Mouse (Mus musculus) urinary bladder, postnatal 25 days (tissue): ENCODE measurements around the gene Cacna1s.

Experiments
- DNase-seq: peaks from one replicate; pipeline ENCODE4 v3.0.0; 2022; ENCODE audit warnings: low spot score

The Cacna1s gene

DNA sequence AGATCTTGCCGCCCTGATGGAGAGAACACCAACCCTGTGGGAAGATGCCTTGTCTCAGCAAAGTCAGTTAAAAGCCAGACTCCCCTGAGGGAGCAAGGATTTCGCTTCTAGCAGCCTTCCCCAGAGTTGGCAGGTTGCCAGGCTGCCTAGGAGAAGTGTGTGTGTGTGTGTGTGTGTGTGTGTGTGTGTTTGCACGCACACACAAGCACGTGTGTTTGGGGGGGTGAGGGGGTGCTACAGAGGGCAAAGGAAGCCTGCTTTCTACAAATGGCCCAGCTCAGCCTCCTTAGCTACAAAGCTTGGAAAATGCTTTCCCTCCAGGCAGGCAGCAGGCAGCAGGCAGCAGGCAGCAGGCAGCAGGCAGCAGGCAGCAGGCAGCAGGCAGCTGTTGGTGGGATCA is 85.0 kb downstream of the Cacna1s start:
- DNase-seq: peak; percentile 43

DNA sequence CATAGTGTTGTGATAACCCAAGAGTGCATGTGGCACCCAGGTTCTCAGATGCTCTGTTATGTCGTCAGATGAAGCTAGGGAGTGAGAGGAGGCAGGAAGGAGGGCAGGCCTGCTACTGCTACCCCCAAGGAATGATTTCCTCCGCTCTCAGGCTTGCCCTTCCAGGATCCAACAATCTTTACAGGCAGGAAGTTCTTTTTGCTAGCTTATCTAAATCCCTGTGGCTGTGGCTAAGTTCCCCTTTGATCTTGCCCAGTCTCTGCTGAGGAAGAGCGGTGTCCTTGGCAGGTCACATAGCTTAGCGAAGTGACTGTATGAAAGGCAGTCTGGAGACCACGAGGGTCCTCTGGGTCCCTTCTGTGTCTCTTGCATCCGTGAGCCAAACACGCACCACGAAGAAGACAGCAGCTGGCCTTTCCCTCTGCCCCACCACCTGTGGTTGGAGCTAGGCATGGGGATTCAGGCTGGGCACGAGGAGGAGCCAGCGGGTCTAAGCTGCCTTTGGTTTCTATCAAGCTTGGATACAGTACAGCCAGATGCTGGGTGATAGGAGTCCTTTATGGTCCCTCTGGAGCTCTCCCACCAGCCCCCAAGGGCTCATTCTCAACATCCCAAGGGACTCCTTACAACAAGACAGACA is 85.8 kb downstream of the Cacna1s start:
- no peak for DNase-seq

DNA sequence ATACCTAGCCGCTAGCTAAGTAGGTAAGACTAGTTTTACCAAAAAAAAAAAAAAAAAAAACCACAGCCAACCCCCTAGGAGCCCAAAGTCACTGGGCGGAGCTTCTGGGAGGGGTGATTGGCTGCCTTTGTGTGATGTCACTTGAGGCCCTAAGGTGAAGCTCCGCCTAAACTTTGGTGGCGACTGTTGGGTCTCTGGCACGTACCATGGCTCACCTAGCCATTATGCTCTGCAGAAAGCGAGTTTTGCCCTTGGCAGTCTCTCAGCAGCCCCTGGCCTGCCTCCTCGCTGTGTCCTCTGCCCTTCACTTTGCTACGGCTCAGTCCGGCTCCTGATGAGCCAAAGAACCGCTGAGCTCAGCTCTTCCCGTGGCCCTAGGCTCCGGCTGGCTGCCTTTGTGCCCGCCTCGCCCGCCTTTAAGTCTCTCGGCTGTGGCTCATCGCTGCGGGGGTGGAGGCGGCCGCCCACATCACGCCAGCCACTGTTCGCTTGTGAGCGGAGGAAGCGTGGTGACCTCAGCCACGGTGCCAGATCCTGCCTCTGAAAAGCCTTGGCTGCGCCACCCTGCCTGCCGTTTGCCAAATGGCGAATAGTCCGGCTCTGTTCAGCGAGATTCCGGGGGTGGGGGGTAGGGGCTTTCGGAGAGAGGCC is 87.6 kb downstream of the Cacna1s start:
- peak; percentile 49 for DNase-seq

DNA sequence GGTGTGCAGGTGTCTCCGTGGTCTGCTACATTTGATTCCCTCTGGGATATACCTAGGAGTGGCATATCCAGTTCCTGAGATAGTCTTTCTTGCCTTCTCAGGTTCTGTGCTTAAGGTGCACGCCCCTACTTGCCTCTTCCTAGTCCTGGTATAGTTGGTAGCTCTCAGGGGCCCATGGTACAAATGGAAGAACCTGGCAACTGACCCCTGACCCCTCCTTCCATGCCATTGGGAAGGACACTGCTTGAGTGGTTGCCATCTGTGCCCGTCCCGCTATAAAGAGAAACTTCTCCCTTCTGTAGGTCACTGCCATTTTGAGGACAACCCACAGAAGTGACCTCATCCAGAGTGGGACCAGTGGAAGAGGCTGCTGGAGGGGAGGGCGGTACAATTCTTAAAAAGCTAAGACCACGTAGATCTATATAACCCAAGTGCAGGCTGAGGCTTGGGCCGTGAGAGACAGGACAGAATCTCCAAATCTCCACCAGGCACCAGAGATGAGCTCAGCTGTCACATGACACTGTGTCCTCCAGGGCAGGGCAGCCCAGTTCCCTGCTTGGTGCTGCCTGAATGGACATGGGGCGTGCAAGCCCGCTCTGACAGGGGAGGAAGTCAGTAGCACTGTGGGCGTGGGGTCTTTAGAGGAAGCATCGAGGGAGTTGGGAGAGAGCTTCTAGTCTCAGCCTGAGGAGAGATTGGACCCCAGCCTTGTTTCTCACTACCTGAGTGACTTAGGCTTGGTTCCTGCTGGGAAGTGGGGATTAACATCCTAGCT is 88.8 kb downstream of the Cacna1s start:
- no peak for DNase-seq

DNA sequence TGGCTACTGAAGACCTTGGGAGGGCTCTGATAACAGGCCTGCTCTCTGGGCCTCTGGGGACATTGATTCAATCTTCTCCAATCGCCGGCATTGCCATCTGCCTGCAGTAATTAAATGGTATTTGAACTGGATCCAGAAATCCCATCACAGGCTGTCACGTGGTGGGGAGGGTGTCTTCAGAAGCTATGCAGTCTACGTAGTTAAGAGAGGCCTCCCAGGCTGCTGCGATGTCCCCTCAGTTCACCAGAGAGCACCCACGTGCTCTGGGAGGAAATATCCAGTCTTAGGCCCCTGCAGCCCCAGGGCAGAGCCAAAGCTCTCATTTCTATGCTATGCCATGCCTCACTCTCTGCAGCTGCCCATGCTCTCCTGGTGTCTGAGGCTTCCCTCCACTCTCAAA is 89.8 kb downstream of the Cacna1s start:
- no peak for DNase-seq

DNA sequence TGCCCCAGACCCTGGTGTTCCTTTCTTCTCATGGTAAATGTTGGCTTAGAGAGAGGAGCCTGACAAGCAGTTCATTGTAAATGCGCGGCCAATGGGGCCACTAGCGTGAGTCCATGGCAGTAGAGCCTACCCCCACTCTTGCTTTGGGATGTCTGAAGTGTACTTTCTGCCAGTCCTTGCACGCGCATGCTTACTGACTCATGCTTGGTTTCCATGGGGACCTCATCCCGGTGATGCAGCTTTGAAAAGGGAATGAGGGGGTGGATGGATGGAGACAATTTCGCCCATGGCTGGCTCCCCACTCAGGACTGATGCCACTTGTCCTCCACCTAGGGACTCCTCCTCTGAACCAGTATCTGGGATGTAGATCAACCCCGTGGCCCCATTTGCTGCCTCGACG is 91.0 kb downstream of the Cacna1s start:
- no peak for DNase-seq

DNA sequence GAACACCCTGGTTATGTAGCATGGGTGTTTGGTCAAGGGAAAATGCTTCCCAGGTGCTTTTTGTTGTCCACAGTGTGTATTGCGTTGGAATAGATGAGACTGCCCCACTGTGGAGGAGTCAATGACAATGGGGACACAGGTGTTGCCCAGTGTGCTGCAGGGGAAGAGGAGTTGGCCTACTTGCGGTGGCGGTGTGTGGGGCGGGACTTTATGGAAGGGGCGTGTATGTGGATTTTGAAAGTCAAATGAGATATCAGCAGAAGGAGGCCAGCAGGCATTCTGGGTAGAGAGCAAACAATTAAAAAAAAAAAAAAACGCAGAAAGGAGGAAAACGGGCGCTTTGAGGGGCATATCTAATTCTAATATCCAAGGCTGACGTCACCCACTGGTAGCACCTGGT is 97.2 kb downstream of the Cacna1s start:
- DNase-seq: no peak

DNA sequence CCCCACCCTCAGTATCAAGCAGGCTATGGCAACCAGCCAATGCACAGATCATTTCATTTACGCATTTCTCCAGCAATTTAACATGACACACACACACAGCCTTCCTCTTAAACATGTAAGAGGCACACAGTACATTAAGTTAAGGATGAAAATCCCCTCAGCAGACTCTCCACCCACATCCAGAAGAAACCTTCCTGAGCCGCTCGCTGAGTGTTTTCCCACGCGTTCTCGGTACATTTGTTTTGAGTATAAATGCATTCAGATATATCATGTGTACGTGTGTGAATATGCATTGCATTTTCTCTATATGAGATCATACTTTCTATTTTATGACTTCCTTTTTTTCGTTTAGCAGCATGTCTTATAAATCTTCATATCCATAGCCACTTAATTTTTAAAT is 98.8 kb downstream of the Cacna1s start:
- DNase-seq: no peak

DNA sequence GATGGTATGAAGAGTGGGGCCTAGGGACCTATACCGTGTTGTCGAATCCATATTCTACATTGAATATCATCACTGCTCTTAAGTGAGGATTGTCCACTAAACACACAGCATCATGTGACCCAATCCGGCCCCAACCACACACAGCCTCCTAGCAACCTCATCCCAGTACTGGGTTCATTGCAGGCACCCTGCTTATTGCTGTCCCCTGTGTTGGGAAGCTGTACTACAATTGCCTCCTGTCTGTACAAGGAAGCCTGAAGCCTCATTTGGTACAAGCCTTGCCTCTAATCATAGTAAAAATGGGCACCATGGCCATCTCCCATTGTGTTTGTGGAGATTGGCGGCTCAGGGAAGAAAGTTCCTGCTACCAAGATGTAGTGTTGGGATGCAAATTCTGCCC is 103.8 kb downstream of the Cacna1s start:
- DNase-seq: no peak

DNA sequence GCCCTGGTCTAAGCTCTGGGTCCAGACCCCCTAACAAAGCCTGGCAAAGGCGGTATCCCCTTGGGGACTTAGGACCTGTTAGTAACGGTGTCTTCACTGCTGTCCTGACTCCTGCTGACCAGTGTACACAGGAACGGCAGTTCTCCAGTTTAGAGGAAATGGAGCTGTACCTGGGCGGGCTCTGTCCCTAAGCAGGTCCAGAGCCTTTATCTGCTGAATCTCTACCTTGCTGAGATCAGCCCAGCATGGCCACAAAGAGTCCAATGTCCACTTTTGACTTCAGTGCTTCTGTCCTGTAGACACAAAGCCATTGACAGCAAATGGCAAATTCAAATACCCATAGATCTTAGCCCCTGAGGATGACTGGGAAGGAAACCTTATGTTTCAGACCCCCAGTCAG is 104.4 kb downstream of the Cacna1s start:
- no peak for DNase-seq

DNA sequence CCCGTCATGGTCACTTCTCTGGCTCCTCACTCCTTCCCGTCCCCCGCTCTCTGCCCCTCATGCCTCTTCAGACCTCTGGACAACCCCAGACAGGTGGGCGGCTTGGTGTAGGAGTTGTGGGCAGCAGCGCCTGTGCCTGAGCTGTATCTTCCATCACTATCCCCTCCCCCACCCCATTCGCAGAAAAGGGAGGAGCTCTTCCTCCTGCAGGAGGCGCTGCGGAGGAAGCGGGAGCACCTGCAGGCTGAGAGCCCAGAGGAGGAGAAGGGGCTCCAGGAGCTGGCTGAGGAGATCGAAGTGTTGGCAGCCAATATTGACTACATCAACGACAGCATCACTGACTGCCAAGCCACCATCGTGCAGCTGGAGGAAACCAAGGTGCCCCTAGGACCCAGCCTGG is 107.3 kb downstream of the Cacna1s start:
- DNase-seq: no peak

DNA sequence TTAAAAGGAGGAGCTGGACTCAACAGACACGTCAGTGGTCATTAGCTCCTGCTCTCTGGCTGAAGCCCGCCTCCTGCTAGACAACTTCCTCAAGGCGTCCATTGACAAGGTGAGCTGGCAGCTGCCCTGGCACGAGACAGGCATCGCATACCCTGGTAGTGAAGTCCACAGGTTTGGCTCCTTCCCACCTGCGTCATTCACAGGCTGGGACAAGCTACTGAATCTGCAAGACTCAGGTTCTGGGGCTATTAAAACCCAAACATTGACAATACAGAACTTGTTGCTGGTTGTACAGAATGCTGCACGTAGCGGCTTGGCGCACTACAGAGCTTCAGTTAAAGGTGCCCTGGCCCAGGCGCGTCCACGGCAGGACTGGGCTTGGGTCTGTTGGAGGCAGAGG is 107.7 kb downstream of the Cacna1s start:
- no peak for DNase-seq

DNA sequence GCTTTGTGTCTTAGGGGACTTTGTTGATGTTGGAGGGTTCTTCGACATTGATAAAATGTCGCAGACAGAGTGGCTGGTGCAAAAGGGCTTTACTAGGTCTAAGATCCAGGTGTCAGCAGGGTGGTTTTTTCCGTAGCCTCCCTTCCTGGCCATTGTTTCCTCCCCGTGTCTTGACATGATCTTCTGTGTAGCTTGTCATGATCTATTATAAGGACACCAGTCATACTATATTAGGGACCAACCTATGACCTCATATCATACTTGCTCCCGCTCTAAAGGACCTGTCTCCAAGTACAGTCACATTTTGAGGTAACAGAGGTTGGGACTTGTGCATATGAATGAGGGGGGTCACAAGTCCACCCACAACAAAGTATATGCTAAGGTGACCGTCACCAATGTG is 108.4 kb downstream of the Cacna1s start:
- no peak for DNase-seq

DNA sequence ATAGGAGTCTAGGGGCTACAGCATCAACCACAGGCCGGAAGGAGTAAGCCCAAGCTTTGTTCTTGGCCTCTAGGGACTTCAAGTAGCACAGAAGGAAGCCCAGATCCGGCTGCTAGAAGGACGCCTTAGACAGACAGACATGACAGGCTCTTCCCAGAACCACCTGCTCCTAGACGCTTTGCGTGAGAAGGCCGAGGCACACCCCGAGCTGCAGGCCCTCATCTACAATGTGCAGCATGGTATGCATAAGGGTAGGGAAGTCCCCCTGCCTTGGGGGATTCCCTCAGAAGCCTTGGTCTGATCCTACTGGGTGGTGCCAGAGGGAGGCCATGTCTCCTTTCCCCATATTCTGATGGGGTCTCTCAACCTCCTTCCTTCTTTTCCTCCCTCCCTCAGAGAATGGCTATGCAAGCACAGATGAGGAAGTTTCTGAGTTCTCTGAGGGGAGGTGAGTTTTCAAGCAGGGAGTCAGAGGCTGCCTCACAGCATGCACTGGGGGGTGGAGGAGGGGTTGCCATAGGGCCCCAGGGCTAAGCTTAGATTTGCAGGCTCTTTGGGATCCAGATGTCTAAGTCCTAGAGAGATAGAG is 108.9 kb downstream of the Cacna1s start:
- DNase-seq: no peak

DNA sequence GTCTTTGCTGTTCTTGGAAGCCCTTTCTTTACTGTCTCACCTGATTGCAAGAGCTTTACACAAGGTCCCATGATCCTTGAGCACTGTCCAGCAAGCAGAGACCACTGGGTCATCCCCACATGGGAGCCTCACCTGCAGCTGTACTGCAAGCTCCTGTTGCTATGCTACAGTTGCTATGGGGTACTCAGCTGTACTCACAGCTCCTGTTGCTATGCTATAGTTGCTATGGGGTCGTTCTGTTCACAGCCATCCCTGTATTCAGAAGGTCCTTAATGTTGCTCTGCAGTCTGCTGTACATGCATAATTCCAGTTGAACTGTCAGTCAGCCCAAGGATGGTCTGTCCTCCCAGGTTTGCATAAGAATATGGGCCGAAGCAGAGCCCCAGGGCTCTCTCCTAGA is 112.9 kb downstream of the Cacna1s start:
- no peak for DNase-seq

DNA sequence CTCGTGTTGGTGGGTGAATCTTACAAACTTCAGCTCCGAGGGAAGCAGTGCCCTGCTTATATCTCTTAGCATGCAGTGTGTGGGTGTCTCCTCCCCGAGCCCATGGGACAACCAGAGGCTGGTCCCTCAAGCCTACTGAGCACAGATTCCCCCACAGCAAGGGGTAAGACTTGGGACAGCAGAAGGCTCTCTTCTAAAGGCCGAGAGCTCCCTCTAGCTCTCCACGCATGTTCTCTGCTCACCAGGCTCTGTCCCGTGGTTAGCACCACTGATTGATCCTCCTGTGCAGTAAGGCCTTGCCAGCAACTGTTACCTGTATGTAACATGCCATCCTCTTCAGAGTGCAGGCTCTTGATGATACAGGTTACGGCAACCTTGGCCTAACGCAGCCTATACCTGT is 115.1 kb downstream of the Cacna1s start:
- DNase-seq: no peak
